Mouse (Mus musculus) splenic B cell, adult 2 months (primary cell): ENCODE measurements at regions not wholly inside any gene's neighbourhood (a gene's known extent, or its start where the extent isn't known, plus 50 kb on each side); places are given as distances from the start of the nearest gene placed in this dataset.

ENCODE experiments used
- DNase-seq: peaks from one replicate; pipeline ENCODE4 v3.0.0-alpha.2; 2011; ENCODE audit warnings: low read depth, low spot score
- H3K27me3 ChIP-seq: 2 replicates; pipeline ENCODE4 v1.6.1; 2012; ENCODE audit warnings: mild to moderate bottlenecking, low read length, moderate library complexity, mixed read lengths; ENCODE audit not compliant: control insufficient read depth, poor library complexity, insufficient read depth, severe bottlenecking
- H3K36me3 ChIP-seq: 2 replicates; pipeline ENCODE4 v1.6.1; 2012; ENCODE audit warnings: mild to moderate bottlenecking, low read length, moderate library complexity, mixed read lengths; ENCODE audit not compliant: control insufficient read depth, poor library complexity, insufficient read depth, severe bottlenecking

- H3K36me3 ChIP-seq, result no peaks in the 10 kb centered on the region
- no peaks in the 10 kb centered on the region for H3K27me3 ChIP-seq
- no peak for DNase-seq
Measured at GRCm38 (mm10) chr1:151102061-151102460, 80.3 kb upstream of the Gm47985 start.

DNA sequence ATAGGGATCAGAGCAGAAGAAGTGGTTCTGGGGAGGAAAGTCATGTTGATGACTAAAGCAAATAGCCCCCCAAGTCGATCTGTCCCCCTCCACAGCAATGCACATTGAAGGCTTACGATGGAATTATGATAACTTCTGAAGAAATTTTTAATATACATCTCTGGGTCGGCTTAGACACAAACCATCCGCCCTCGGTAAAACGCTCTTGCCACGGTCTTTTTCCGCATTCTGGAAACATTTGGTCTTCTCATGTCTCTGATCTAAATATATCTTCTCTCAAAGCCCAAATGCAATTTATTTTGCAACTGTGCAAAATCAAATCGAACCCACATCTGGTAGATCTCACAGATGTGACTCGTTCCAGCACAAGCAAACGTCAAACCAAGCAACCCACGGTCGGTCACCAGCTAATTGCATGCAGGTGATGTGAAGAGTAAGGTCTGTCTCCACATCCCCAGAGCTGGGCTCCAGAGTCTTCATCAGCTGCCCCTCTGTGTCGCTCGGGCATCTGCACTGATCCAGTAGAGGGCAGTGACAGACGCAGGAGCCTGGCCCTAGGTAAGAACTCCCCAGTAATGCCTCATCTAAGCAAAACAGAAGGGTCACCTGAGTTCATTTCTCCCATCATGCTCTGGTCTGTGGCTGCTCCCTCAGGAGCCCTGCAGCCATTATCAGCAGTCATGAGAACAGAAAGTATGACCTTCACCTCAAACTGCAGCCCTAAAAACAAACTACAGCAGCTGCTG is 79.5 kb upstream of the Gm47985 start:
- H3K36me3 ChIP-seq, result no peaks in the 10 kb centered on the region
- DNase-seq, result no peak
- H3K27me3 ChIP-seq, result no peaks in the 10 kb centered on the region

DNA sequence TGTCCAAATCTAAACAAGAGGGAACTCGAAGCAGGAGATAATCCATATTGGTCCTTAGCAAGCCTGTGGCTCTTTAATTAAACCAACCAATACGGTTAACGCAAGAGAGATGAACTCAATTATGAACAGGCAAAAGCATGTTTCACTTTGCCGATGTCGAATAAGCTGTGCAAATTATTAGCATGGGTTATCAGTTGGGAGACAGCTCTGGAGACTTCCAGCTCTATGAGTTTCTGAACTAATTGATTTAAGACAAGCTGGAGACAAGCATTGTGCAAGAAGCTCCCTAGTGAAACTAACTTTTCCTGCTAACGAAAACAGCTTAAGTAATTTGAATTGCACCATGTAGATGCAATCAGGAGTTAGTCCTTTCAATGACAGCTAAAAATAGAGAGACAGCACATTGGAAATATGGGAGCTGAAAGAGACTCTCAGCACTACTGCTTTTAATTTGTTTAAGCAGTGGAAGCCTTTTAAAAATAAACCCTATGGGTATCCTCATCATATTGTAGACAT is 78.8 kb upstream of the Gm47985 start:
- Histone ChIP-seq H3K36me3 (no peaks in the 10 kb centered on the region), H3K27me3 (no peaks in the 10 kb centered on the region)
- DNase-seq, result no peak

DNA sequence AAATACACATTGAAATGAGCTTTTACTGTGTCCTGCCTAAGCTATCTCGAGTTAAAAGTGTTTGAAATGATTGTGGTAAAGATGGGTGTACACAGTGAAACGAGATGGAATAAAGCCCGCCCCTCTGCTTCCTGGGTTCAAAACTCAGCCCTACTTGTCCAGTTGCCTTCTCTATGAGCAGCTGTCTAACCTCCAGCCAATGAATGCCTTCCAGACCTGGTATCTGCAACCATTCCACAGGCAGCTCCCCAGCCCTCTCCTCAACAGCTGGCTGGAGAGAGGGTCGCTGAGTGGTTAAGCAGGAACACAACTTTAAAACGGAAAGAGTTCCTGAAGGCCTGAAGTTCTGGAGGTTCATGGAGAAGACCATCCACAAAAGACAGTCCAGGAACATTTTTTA is 78.0 kb upstream of the Gm47985 start:
- DNase-seq, result no peak
- Histone ChIP-seq H3K36me3 (no peaks in the 10 kb centered on the region), H3K27me3 (no peaks in the 10 kb centered on the region)

GRCm38 (mm10) chr1:151104806-151105205 is 77.5 kb upstream of the Gm47985 start:
- no peaks in the 10 kb centered on the region for H3K36me3 ChIP-seq
- no peaks in the 10 kb centered on the region for H3K27me3 ChIP-seq
- DNase-seq, result no peak

DNA sequence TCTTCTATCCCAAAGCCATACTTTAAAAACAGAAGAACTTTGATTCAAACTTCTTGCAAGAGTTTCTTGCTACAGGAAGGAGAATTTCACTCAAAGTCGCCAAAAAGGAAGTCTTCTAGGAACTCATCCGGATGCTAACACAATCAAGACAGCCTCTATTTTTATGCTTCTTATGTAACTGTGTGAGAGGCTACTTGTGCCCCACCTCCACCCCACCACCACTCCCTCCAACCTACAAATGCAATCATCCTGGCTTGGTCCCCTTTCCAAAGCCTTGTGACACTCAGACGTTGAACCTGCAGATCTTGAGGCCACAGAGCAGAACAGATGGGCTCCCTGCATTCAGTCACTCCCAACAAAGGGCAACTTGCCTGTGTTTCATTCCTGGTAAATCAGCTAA is 77.1 kb upstream of the Gm47985 start:
- DNase-seq, result no peak
- Histone ChIP-seq H3K27me3 (no peaks in the 10 kb centered on the region), H3K36me3 (no peaks in the 10 kb centered on the region)

DNA sequence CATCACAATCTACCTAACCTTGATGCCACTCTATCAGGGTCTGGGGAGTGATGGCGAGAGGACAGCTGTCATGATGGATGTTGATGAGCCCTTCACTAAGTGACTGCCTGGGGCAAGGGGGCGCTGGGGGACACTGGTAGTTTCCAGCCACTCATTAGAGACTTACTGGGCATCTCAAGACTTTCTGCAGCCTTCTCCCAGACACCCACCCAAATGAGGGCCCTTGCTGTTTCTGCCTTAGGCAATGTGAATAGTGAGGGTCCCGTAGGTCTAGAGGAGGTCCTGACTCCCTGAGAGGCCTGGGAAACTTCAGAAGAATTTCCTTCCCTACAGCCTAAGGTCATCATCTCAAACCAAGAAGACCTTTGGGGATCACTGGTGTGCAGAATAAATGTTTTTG is 74.9 kb upstream of the Gm47985 start:
- Histone ChIP-seq H3K36me3 (no peaks in the 10 kb centered on the region), H3K27me3 (no peaks in the 10 kb centered on the region)
- no peak for DNase-seq

GRCm38 (mm10) chr1:151109333-151109732 is 73.0 kb upstream of the Gm47985 start:
- DNase-seq, result no peak
- Histone ChIP-seq H3K27me3 (no peaks in the 10 kb centered on the region), H3K36me3 (no peaks in the 10 kb centered on the region)

- no peak for DNase-seq
- H3K36me3 ChIP-seq, result no peaks in the 10 kb centered on the region
- H3K27me3 ChIP-seq, result no peaks in the 10 kb centered on the region
Measured at GRCm38 (mm10) chr1:151110412-151110811, 71.9 kb upstream of the Gm47985 start.

DNA sequence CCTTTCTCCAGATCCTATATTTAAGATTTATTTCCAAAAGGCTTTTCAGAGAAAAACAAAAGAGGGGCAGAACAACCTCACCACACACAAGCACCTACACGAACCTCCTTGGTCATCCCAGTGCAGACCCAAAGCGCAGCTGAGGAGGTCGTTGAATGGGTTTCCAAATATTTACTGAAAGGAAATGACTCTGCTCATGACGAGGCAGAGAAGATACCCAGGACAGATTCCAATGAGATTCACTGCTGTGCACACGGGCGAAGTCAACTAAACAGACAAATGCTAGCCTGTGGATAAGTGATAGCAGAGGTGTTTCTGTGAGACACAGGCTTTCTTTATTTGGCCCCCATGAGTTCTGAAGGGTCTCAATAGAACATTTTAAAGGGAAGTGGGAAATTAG is 70.7 kb upstream of the Gm47985 start:
- Histone ChIP-seq H3K27me3 (no peaks in the 10 kb centered on the region), H3K36me3 (no peaks in the 10 kb centered on the region)
- no peak for DNase-seq

DNA sequence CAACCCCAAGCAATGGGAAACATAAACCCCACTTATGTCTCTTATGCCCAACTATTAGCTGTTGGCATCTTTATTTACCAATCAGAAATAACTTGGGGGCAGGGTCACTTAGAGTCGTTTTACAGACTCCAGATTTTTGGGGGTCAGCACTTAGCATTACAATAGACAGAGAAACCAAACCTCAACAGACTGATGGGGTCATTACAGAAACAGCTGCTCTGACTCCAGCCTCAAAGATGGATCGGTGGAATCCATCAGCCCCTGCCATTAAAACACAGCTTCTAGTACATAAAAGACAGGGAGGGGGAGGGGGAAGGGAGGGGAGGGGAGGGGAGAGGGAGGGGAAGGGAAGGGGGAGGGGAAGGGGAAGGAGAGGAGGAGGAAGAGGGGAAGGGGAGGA is 69.9 kb upstream of the Gm47985 start:
- H3K27me3 ChIP-seq, result no peaks in the 10 kb centered on the region
- no peak for DNase-seq
- H3K36me3 ChIP-seq, result no peaks in the 10 kb centered on the region

DNA sequence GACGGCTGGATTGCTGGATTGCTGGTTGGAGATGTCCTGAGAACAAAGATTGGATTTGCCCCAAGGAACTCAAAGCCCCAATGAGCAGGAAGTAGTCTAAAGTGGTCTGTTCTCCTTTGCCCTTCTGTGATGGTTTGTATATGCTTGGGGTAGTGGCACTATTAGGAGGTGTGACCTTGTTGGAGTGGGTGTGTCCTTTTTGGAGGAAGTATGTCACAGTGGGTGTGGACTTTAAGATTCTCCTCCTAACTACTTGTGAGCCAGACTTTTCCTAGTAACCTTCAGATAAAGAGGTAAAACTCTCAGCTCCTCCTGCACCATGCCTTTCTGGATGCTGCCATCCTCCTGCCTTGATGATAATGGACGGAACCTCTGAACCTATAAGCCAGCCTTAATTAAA is 69.1 kb upstream of the Gm47985 start:
- no peak for DNase-seq
- no peaks in the 10 kb centered on the region for H3K36me3 ChIP-seq
- no peaks in the 10 kb centered on the region for H3K27me3 ChIP-seq

DNA sequence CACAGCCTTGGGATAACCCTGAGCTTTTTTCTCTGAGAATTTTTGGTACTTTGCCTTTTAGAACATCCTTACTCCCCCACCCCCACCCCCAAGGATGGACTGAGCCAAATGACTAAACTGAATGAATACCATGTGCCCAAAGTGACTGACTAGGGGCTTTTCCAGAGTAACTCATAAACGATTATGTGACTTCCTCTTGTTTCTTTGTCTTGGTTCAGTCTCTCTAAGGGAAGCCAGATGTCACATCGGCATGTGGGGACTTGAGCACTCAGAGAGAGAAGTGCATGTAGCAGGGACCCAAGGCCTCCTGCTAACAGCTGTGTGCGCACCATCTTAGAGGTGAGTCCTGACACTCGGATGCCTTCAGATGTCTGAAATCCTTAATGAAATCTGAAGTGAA is 63.8 kb upstream of the Gm47985 start:
- no peaks in the 10 kb centered on the region for H3K36me3 ChIP-seq
- no peaks in the 10 kb centered on the region for H3K27me3 ChIP-seq
- DNase-seq, result peak; percentile 19

GRCm38 (mm10) chr1:151118982-151119381 is 63.4 kb upstream of the Gm47985 start:
- Histone ChIP-seq H3K27me3 (no peaks in the 10 kb centered on the region), H3K36me3 (no peaks in the 10 kb centered on the region)
- DNase-seq, result peak; percentile 8

DNA sequence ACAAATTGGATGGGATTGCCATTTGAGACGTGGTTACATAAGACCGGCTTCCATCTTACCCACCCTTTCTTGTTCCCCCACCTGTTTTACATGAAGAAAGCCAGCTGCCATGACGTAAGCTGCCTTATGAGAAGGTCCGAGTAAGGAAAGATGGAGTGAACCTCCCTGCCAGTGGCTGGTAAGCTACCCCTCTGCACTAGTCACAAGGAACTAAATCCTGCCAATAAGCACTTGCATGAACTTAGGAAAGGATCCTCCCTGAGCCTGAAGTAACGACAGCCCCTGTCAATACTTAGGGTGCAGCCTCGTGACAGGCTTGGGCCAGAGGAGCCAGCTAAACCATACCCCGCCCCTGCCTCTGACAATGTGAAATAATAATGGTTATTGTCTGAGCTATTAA is 62.8 kb upstream of the Gm47985 start:
- H3K27me3 ChIP-seq, result no peaks in the 10 kb centered on the region
- H3K36me3 ChIP-seq, result no peaks in the 10 kb centered on the region
- DNase-seq, result no peak

- Histone ChIP-seq H3K36me3 (no peaks in the 10 kb centered on the region), H3K27me3 (no peaks in the 10 kb centered on the region)
- DNase-seq, result no peak
Measured at GRCm38 (mm10) chr1:151121686-151122085, 60.7 kb upstream of the Gm47985 start.
